Mouse (Mus musculus): Measurements from ENCODE around the gene Prex1. TPM values are rescaled to one million over a fixed set of nuclear protein-coding genes. Genes with fewer than 3 reads are reported as not detected.
"Not testable (repeated sequence)": the region's sequence is repeated elsewhere in the genome, so short reads cannot be mapped to it uniquely, and the experiment has no call there.

Prex1 gene
- polyA plus RNA-seq (2014; fragmentation: Nextera tagmentation; extraction: Ambion mirVana): 8.6 and 9.5 TPM in 2 replicates

DNA sequence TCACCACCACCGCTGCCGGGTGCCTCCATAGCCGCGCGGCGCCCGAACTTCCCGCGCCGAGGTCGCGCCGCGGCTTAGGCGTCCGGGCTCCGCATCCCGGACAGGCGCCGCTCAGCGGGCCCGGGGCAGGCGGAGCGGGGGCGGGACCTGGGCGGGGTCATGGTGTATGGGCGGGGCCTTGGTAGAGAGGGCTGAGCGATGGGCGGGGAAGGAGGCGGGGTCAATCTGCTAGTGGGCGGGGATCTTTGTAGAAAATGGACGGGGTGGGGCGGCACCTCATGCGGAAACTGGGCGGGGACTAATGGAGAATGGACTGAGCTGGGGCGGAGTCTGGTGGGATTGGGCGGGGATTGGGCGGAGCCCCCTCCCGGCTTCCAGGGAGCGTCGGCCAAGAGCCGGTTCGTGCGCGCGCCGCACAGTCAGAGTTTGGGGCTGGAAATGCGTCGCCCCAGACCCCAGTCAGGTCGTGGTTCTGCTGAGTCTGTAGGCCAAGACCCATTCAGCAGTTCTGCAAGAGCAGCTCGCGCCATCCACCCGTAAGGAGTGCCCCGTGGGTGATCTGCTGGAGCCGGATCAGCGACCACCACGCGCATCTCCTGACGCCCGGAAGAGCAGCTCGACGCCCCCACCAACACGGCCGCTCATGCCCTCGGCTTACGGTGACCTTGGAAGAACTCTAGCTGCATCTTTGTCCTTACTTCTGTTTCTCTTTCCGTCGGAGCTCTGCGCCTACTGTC is at the start of gene Prex1:
Gene Prex1, minus strand, starts transcription at position 143 of the 737 bp plus-strand sequence.
- Histone ChIP-seq H3K4me3 (ENCODE audit: control insufficient read depth in 1 of 2, insufficient read depth in 1 of 2, low read depth in 1 of 2, low read length in 2 of 2) (peak within 1 kb of the TSS; percentile 70 to 83), H3K9me3 (ENCODE audit: control insufficient read depth, low read length) (no peaks in the 10 kb centered on the region), H3K9ac (ENCODE audit: low read length) (peak within 1 kb of the TSS; percentile 80), H3K36me3 (ENCODE audit: control insufficient read depth, insufficient read depth, low read length) (no peaks in the 10 kb centered on the region), H3K4me2 (ENCODE audit: low read length) (peak within 1 kb of the TSS; percentile 95), H3K27me3 (ENCODE audit: control insufficient read depth, insufficient read depth, low read length) (no peaks in the 10 kb centered on the region), H3K4me1 (ENCODE audit: control insufficient read depth in 2 of 2, insufficient read depth in 2 of 2, low read length in 2 of 2) (peaks cover 9 to 22% of the 10 kb centered on the region in 2 experiments), H3K27ac (replicated peaks in 1 of 2; ENCODE audit: control insufficient read depth in 1 of 2, insufficient read depth in 1 of 2, low read depth in 2 of 2, low read length in 2 of 2) (peak within 1 kb of the TSS; percentile 72 to 83)
- whole genome bisulfite sequencing: under 1% methylated on average over 69 of the region's 69 CpGs
- ATAC-seq (ENCODE audit: insufficient number of reproducible peaks, insufficient read depth, low FRiP score, low read depth): peak; percentile 94

- Histone ChIP-seq H3K9me3 (ENCODE audit: control insufficient read depth, low read length) (no peaks in the 10 kb centered on the region), H3K4me1 (ENCODE audit: control insufficient read depth in 2 of 2, insufficient read depth in 2 of 2, low read length in 2 of 2) (no peaks in the 10 kb centered on the region), H3K36me3 (ENCODE audit: control insufficient read depth, insufficient read depth, low read length) (no peaks in the 10 kb centered on the region), H3K4me3 (ENCODE audit: control insufficient read depth in 1 of 2, insufficient read depth in 1 of 2, low read depth in 1 of 2, low read length in 2 of 2) (no peak overlapping the region), H3K27me3 (ENCODE audit: control insufficient read depth, insufficient read depth, low read length) (peaks cover 4% of the 10 kb centered on the region; the same call in 1 of the 2 replicates), H3K4me2 (ENCODE audit: low read length) (no peak overlapping the region), H3K27ac (replicated peaks in 1 of 2; ENCODE audit: control insufficient read depth in 1 of 2, insufficient read depth in 1 of 2, low read depth in 2 of 2, low read length in 2 of 2) (no peak overlapping the region), H3K9ac (ENCODE audit: low read length) (no peak overlapping the region)
- 10% methylated on average over 3 of the region's 3 CpGs for WGBS
- ATAC-seq (ENCODE audit: insufficient number of reproducible peaks, insufficient read depth, low FRiP score, low read depth): no peak
Measured at GRCm38 (mm10) chr2:166757969-166758368, 44.3 kb upstream of the Prex1 start.

DNA sequence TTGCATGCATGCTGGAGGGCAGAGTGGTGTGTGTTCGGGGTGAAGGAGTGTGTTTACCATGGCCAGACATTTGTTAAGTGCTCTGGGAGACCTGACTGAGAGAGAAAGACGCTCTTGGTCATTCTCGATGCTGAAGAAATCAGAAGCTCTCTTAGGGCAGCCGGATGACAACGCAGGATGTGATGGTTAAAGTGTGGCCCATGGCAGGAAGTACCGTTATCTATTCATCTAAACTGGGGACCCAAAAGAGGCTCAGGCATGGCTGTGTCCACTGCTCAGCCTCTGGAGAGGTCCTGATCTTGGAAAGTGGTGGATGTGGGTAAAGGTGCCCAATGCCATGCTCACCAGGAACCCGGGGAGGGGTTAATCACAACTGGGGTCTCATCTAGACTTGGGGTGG is 41.1 kb upstream of the Prex1 start:
- ATAC-seq (ENCODE audit: insufficient number of reproducible peaks, insufficient read depth, low FRiP score, low read depth): no peak
- no peaks in the 10 kb centered on the region for H3K9me3 ChIP-seq (ENCODE audit: control insufficient read depth, low read length)
- no peak overlapping the region for H3K4me2 ChIP-seq (ENCODE audit: low read length)
- 76% methylated on average over 7 of the region's 7 CpGs for WGBS
- no peak overlapping the region for H3K9ac ChIP-seq (ENCODE audit: low read length)
- H3K27me3 ChIP-seq (ENCODE audit: control insufficient read depth, insufficient read depth, low read length): peaks cover 4% of the 10 kb centered on the region; the same call in 1 of the 2 replicates
- no peak overlapping the region for H3K4me3 ChIP-seq (ENCODE audit: control insufficient read depth in 1 of 2, insufficient read depth in 1 of 2, low read depth in 1 of 2, low read length in 2 of 2)
- H3K4me1 ChIP-seq (ENCODE audit: control insufficient read depth in 2 of 2, insufficient read depth in 2 of 2, low read length in 2 of 2): no peaks in the 10 kb centered on the region
- no peaks in the 10 kb centered on the region for H3K36me3 ChIP-seq (ENCODE audit: control insufficient read depth, insufficient read depth, low read length)
- no peak overlapping the region for H3K27ac ChIP-seq (replicated peaks in 1 of 2; ENCODE audit: control insufficient read depth in 1 of 2, insufficient read depth in 1 of 2, low read depth in 2 of 2, low read length in 2 of 2)

- Histone ChIP-seq H3K4me2 (ENCODE audit: low read length) (no peak overlapping the region), H3K4me1 (ENCODE audit: control insufficient read depth in 2 of 2, insufficient read depth in 2 of 2, low read length in 2 of 2) (no peaks in the 10 kb centered on the region), H3K4me3 (ENCODE audit: control insufficient read depth in 1 of 2, insufficient read depth in 1 of 2, low read depth in 1 of 2, low read length in 2 of 2) (no peak overlapping the region), H3K36me3 (ENCODE audit: control insufficient read depth, insufficient read depth, low read length) (no peaks in the 10 kb centered on the region), H3K9ac (ENCODE audit: low read length) (no peak overlapping the region), H3K27me3 (ENCODE audit: control insufficient read depth, insufficient read depth, low read length) (peaks cover 4% of the 10 kb centered on the region; the same call in 1 of the 2 replicates), H3K9me3 (ENCODE audit: control insufficient read depth, low read length) (no peaks in the 10 kb centered on the region), H3K27ac (replicated peaks in 1 of 2; ENCODE audit: control insufficient read depth in 1 of 2, insufficient read depth in 1 of 2, low read depth in 2 of 2, low read length in 2 of 2) (no peak overlapping the region)
- ATAC-seq (ENCODE audit: insufficient number of reproducible peaks, insufficient read depth, low FRiP score, low read depth): no peak
- WGBS: 49% methylated on average over 4 of the region's 4 CpGs
Measured at GRCm38 (mm10) chr2:166754194-166754593, 40.6 kb upstream of the Prex1 start.

DNA sequence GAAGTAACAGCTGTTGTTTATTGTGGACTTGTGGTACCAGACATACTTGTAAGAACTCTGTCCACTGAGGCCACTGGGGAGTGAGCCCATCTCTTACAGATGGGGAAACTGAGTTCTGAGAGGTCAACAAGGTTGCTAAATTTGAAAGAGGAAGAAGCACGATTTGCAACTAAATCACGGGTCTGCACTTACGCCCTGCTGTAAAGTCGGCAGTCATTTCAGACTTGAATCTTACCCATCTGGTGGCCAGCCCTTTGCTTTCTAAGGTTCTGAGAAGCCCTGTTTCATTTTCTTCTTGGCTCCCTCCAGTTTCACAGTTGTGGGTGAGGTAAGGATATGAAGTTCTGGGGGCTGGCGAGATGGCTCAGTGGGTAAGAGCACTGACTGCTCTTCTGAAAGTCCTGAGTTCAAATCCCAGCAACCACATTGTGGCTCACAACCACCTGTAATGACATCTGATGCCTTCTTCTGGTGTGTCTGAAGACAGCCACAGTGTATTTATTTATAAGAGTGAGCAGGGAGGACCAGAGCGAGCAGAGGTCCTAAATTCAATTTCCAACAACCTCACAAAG is 37.1 kb upstream of the Prex1 start:
- Histone ChIP-seq H3K9ac (ENCODE audit: low read length) (no peak overlapping the region), H3K4me2 (ENCODE audit: low read length) (no peak overlapping the region), H3K27me3 (ENCODE audit: control insufficient read depth, insufficient read depth, low read length) (no peaks in the 10 kb centered on the region), H3K4me1 (ENCODE audit: control insufficient read depth in 2 of 2, insufficient read depth in 2 of 2, low read length in 2 of 2) (peaks cover 0 to 2% of the 10 kb centered on the region in 2 experiments; a peak in 1 of 4 replicates), H3K27ac (replicated peaks in 1 of 2; ENCODE audit: control insufficient read depth in 1 of 2, insufficient read depth in 1 of 2, low read depth in 2 of 2, low read length in 2 of 2) (no peak overlapping the region), H3K4me3 (ENCODE audit: control insufficient read depth in 1 of 2, insufficient read depth in 1 of 2, low read depth in 1 of 2, low read length in 2 of 2) (no peak overlapping the region), H3K9me3 (ENCODE audit: control insufficient read depth, low read length) (no peaks in the 10 kb centered on the region), H3K36me3 (ENCODE audit: control insufficient read depth, insufficient read depth, low read length) (no peaks in the 10 kb centered on the region)
- no peak for ATAC-seq (ENCODE audit: insufficient number of reproducible peaks, insufficient read depth, low FRiP score, low read depth)
- 84% methylated on average over 6 of the region's 6 CpGs for WGBS

- not testable (repeated sequence) for H3K27ac ChIP-seq (replicated peaks in 1 of 2; ENCODE audit: control insufficient read depth in 1 of 2, insufficient read depth in 1 of 2, low read depth in 2 of 2, low read length in 2 of 2); H3K36me3 ChIP-seq (ENCODE audit: control insufficient read depth, insufficient read depth, low read length); H3K4me2 ChIP-seq (ENCODE audit: low read length); H3K27me3 ChIP-seq (ENCODE audit: control insufficient read depth, insufficient read depth, low read length); H3K9me3 ChIP-seq (ENCODE audit: control insufficient read depth, low read length); H3K4me3 ChIP-seq (ENCODE audit: control insufficient read depth in 1 of 2, insufficient read depth in 1 of 2, low read depth in 1 of 2, low read length in 2 of 2); ATAC-seq (ENCODE audit: insufficient number of reproducible peaks, insufficient read depth, low FRiP score, low read depth); H3K9ac ChIP-seq (ENCODE audit: low read length); H3K4me1 ChIP-seq (ENCODE audit: control insufficient read depth in 2 of 2, insufficient read depth in 2 of 2, low read length in 2 of 2)
- 44% methylated on average over 14 of the region's 14 CpGs for WGBS
Measured at GRCm38 (mm10) chr2:166746261-166746913, 32.8 kb upstream of the Prex1 start.

- Histone ChIP-seq H3K4me1 (ENCODE audit: control insufficient read depth in 2 of 2, insufficient read depth in 2 of 2, low read length in 2 of 2) (peaks cover 0 to 2% of the 10 kb centered on the region in 2 experiments; a peak in 1 of 4 replicates), H3K4me3 (ENCODE audit: control insufficient read depth in 1 of 2, insufficient read depth in 1 of 2, low read depth in 1 of 2, low read length in 2 of 2) (no peak overlapping the region), H3K9me3 (ENCODE audit: control insufficient read depth, low read length) (no peaks in the 10 kb centered on the region), H3K4me2 (ENCODE audit: low read length) (no peak overlapping the region), H3K9ac (ENCODE audit: low read length) (no peak overlapping the region), H3K27ac (replicated peaks in 1 of 2; ENCODE audit: control insufficient read depth in 1 of 2, insufficient read depth in 1 of 2, low read depth in 2 of 2, low read length in 2 of 2) (no peak overlapping the region), H3K27me3 (ENCODE audit: control insufficient read depth, insufficient read depth, low read length) (no peaks in the 10 kb centered on the region), H3K36me3 (ENCODE audit: control insufficient read depth, insufficient read depth, low read length) (no peaks in the 10 kb centered on the region)
- no peak for ATAC-seq (ENCODE audit: insufficient number of reproducible peaks, insufficient read depth, low FRiP score, low read depth)
- WGBS: 72% methylated on average over 9 of the region's 9 CpGs
Measured at GRCm38 (mm10) chr2:166745849-166746248, 32.2 kb upstream of the Prex1 start.
